14 mouse cellular contexts compared by ENCODE assay signal in the genomic region with DNA sequence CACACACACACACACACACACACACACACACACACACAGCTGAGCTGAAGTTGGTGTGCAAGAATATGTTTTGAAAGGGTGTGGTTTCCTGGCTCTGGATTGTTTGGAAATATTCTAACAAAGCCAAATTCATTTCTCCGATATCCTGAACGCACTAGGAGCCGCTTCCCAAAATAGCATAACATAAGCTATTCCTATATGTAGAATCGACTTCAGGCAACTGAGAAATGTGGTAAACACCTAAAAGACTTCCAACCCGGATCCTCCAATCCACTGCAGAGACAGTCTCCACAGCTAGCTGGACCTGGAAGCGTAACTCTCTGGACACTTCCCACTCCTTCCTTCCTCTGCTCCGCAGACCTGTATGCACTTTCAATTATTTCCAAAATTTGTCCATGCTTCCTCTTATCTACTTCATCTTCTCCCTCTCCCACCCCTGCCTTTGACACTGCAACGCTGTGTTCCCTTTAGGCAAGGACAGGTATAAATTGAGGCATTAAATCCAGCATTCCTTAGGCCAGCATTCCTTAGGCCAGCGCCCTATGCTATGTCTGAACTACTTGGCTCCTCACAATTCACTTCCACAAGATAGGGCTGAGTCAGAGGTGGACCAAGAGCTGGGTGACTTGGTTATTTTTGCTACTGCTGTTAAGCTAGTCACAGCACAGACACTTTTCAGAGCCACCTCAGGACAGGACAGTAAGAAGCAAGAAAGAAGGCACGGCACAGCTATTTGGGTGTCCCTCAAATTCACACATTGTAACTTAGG.
DNase-seq lines count a peak whose midpoint lies in the region; ATAC-seq and TF ChIP-seq lines count a peak whose summit lies in the region.
"Had no signal": no experiment of that assay in that cellular context is flagged by ENCODE, and none has a peak within 500 bp of the region (broad histone marks: within the 10 kb centered on the region; RNA-seq: fewer than 3 reads in every experiment).

No protein-coding gene starts in this region.

- peaks cover 16% of the 10 kb centered on the region for H3K4me1 ChIP-seq in heart, adult 2 months (ENCODE audit: control insufficient read depth, insufficient read depth, low read length)
- no peaks in the 10 kb centered on the region; the same call in 1 of the 2 replicates for H3K4me1 ChIP-seq in lung, embryonic 14.5 days (ENCODE audit: insufficient read depth)
- peaks cover 21% of the 10 kb centered on the region for H3K4me1 ChIP-seq in embryonic fibroblast, embryonic 13.5 days (ENCODE audit: control insufficient read depth, insufficient read depth, low read length)
- H3K4me1 ChIP-seq: liver, embryonic 13.5 days had no signal

- H3K27me3 ChIP-seq in heart, adult 2 months (ENCODE audit: control insufficient read depth, insufficient read depth, low read length) = no peaks in the 10 kb centered on the region
- H3K27me3 ChIP-seq in lung, embryonic 14.5 days (ENCODE audit: insufficient read depth, low read length) = no peaks in the 10 kb centered on the region
- H3K27me3 ChIP-seq: embryonic facial prominence, embryonic 13.5 days had no signal

- H3K9me3 ChIP-seq in lung, embryonic 14.5 days (ENCODE audit: low read depth, low read length) = no peaks in the 10 kb centered on the region
- H3K9me3 ChIP-seq: embryonic facial prominence, embryonic 13.5 days; liver, embryonic 13.5 days; midbrain, embryonic 10.5 days had no signal

- ATAC-seq in lung, embryonic 14.5 days (ENCODE audit: insufficient read depth) = peak; percentile 47; the same call in 1 of the 2 replicates

- TF ChIP-seq CTCF in heart, adult 2 months (IDR thresholded peaks at IDR 0.05) = no peak
- no peak for TF ChIP-seq CTCF in lung, embryonic 14.5 days (IDR thresholded peaks at IDR 0.05; ENCODE audit: low read depth)
- TF ChIP-seq CTCF in embryonic fibroblast, embryonic 13.5 days (IDR thresholded peaks at IDR 0.05; ENCODE audit: borderline replicate concordance, insufficient read depth, low read length) = no peak

- DNase-seq in heart, adult 2 months = peak in 1 of 2 experiments; percentile 29
- DNase-seq in heart, postnatal 36 days = no peak
- DNase-seq in lung, embryonic 14.5 days = peak; percentile 56
- no peak for DNase-seq in lung, postnatal 25 days (ENCODE audit: low spot score)
- peak; percentile 50 for DNase-seq in lung, postnatal 36 days
- no peak for DNase-seq in urinary bladder, postnatal 10 days (ENCODE audit: low spot score)
- no peak for DNase-seq in testis, postnatal 14 days (ENCODE audit: low spot score)
- DNase-seq: cerebellum, adult 9-11 months; liver, embryonic 13.5 days; right cerebral cortex, postnatal 4 days; thymus, postnatal 4 days had no signal

- TF ChIP-seq POLR2A in heart, adult 2 months (IDR thresholded peaks at IDR 0.05; ENCODE audit: insufficient read depth, low read depth, low read length) = no peak
- no peak for TF ChIP-seq POLR2A in embryonic fibroblast, embryonic 13.5 days (IDR thresholded peaks at IDR 0.05; ENCODE audit: low read depth, low read length)

- no peak overlapping the region for H3K9ac ChIP-seq in heart, adult 2 months (ENCODE audit: low read depth, low read length)
- no peak overlapping the region for H3K9ac ChIP-seq in lung, embryonic 14.5 days
- H3K9ac ChIP-seq: embryonic facial prominence, embryonic 13.5 days; liver, embryonic 13.5 days had no signal

- H3K4me2 ChIP-seq in lung, embryonic 14.5 days = no peak overlapping the region; the same call in 1 of the 2 replicates
- H3K4me2 ChIP-seq: embryonic facial prominence, embryonic 13.5 days; liver, embryonic 13.5 days had no signal

- peak overlapping the region; percentile 80 for H3K27ac ChIP-seq in heart, adult 2 months
- H3K27ac ChIP-seq in lung, embryonic 14.5 days (ENCODE audit: low read depth) = peak overlapping the region; percentile 56; the same call in 1 of the 2 replicates
- H3K27ac ChIP-seq in embryonic fibroblast, embryonic 13.5 days (ENCODE audit: insufficient read depth, low read length) = peak overlapping the region; percentile 4; the same call in 1 of the 2 replicates
- H3K27ac ChIP-seq: embryonic facial prominence, embryonic 13.5 days; liver, embryonic 13.5 days; midbrain, embryonic 10.5 days had no signal

- H3K36me3 ChIP-seq in heart, adult 2 months (ENCODE audit: control insufficient read depth, insufficient read depth, low read length) = 0 out of 2 replicates have a peak, but pooled peaks cover 2% of the 10 kb centered on the region
- H3K36me3 ChIP-seq in lung, embryonic 14.5 days (ENCODE audit: insufficient read depth) = no peaks in the 10 kb centered on the region
- H3K36me3 ChIP-seq: embryonic facial prominence, embryonic 13.5 days; liver, embryonic 13.5 days; midbrain, embryonic 10.5 days had no signal

- 43% methylated on average over 10 of the region's 10 CpGs for WGBS in heart, adult 2 months
- WGBS in lung, embryonic 14.5 days = 45% methylated on average over 10 of the region's 10 CpGs

- intact Hi-C loops in heart, adult 2 months (cut with DNase I) = loop anchor here (1.0 to 5.0 kb wide), 2 partner anchors 9 to 35 kb away; no protein-coding TSS in a partner anchor
- intact Hi-C loops in heart, postnatal 36 days (cut with DNase I) = loop anchor here (1.0 kb wide), 1 partner anchor 11 kb away; no protein-coding TSS in a partner anchor

- no peaks in the 10 kb centered on the region for H3K79me2 ChIP-seq in heart, adult 2 months (replicated peaks; ENCODE audit: control insufficient read depth, insufficient read depth, low read length)

- H3K4me3 ChIP-seq in heart, adult 2 months = no peak overlapping the region
- H3K4me3 ChIP-seq in lung, embryonic 14.5 days (ENCODE audit: low read depth, low read length) = no peak overlapping the region
- H3K4me3 ChIP-seq in embryonic fibroblast, embryonic 13.5 days (ENCODE audit: insufficient read depth, low read length) = no peak overlapping the region
- H3K4me3 ChIP-seq: embryonic facial prominence, embryonic 13.5 days; liver, embryonic 13.5 days; midbrain, embryonic 10.5 days had no signal

- no peak for TF ChIP-seq EP300 in heart, adult 2 months (IDR thresholded peaks at IDR 0.05; ENCODE audit: insufficient read depth, low read depth, low read length)

Comparison
In these comparisons a context has a peak if more than half of its experiments do, and no peak if none do; other contexts are left out.
1. DNase-seq: peak in lung, embryonic 14.5 days (single experiment) and lung, postnatal 36 days (single experiment); none in heart, postnatal 36 days (0 of 2), lung, postnatal 25 days (single experiment), urinary bladder, postnatal 10 days (single experiment) and testis, postnatal 14 days (single experiment).
2. H3K27ac ChIP-seq: peak in every context shown above with its lines; median percentile 80 in heart, adult 2 months; 56 in lung, embryonic 14.5 days; 4 in embryonic fibroblast, embryonic 13.5 days.